Mouse (Mus musculus) c-Kit-positive CD71-positive TER-119-positive erythroid progenitor cells, embryonic 14.5 days (primary cell): ENCODE measurements around the gene Kcnmb2.

Source experiments
- DNase-seq: peaks from one replicate; pipeline ENCODE4 v3.0.0-alpha.2; 2013; ENCODE audit warnings: low spot score

Kcnmb2 gene

DNA sequence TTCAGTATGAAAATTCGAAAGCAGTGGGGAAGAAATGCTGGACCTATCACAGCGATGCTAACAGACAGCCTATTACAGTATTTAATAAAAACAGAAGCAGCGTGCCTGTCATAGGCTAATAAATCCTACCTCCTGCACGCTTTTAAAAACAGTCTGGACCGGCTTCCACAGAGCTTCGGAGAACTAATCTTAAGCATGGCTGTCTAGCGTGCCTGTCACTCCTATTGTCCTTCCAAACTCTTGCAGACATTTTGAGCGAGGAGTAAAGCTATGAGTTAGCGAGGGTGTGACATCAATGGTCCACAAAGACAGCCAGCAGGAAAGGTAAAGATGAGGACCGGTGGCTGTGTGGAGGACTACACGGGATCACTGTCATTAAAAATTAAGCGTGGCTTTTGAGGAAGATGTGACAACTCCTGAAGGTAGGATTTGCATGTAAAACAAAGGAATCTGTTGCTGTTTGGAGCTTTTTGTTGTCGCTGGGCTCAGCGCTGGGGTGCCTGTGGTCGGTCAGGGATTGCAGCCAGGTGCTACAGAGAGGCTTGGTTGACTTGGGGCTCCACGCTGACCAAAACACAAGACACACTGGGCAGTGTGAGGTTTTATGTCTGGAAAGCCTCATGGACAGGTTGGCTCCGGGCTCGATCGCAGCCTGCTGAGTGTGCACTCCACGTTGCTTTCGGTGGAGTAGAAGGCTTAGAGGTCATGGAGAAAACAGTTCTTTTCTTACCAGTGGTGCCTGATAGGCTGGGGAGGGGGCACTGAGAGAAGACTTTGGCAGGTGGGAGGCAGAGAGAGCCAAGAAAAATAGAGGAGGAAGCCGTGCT, at the start of gene Kcnmb2:
Kcnmb2 (plus strand) TSS at position 4 of the 827 bp plus-strand sequence.
- DNase-seq = no peak

DNA sequence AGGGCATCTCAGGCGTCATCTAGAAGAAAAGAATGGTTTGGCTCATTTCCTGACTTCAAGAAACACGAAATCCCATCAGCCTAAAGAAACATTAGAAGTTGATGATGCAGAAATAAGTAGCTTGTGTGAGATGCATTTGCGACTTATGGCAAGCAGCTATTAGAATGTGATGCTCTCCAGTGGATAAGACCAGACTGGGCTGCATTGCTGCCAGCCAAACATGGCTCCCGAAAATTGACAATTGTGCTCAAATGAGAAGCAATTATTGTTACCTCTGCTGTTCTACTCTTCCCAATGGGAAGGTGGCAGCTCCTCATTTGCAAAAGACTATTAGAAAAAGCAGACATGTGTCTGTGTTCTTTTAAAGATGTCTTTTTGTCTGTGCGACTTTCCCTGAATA, 38.8 kb upstream of the Kcnmb2 start:
- DNase-seq = no peak

DNA sequence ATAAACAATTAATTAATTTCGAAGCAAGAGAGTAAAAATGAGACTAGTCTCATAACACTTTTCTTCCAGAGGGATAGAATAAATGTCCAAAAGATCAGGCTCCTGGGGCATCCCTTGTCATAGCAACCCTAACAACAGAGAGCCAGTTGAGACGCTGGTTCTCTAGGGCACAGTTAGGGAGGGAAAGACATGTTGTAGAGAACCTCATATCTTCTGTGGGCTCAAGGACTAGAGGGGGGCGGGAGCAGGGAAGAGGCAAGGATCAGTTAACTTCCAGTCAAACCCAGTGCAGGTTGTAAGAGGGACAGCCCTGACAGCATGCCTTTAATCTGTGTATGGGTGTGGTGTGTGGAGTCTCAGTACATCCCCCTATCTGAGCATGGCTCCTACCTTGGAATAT, 38.2 kb upstream of the Kcnmb2 start:
- no peak for DNase-seq

DNA sequence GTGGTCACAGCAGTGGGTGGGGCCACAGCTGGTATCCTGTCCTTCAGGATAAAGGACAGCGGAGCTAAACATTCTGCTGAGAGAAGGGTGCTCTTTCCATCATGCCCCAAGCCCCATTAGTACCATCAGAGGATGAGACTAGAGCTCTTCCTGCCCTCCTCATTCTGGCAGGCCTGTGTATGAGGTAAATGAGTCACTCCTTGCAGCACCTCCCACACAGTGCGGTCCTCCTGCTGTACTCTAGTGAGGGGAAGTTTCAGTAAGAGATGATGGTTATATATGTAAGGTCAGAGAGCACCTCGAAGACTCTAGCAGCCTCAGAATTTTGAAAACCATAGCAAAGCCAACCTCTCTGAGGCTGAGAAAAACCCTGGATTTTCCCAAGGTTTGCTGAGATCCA, 30.8 kb upstream of the Kcnmb2 start:
- no peak for DNase-seq

DNA sequence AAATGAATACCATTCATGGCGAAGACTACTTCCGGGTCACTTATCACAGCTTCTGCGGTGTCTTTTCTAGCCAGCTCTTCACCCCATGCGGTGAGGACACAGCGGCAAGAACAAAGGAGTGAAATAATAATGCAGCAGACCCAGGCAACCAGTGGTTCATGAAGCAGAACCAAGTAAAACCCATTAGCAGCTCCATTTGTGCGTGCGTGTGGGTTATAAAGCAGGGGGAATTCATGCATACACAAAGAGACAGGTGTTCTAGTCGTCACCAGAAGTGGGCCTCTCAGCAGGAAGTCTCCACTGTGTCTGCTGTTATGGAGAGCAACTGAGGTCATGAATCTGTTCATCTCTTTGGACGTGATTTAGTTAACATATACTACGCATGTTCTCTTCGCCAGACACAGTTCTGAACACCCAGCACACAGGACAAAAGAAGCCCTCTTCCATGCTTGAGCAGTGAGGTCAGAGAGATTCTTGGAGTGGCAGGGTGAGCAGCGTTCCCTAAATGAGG, 19.6 kb upstream of the Kcnmb2 start:
- DNase-seq = no peak

DNA sequence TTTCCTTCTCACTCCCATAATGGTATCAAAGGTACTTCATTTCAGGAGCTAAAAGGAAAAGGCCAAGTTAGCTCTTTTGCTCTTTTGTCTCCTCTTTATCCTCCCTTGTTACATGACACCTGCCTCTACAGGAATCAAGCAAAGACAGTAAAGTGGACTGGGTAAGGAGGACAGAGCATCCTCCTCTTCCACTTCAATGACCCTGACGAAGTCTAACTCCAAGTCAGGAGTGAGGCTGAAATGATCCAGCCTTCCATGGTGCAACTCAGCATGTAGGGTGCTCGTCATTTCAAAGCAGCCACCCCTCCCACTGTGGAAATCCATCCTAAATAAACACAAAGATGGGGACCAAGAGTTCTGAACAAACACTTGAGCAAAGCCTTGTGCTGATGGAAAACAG, 9.7 kb upstream of the Kcnmb2 start:
- no peak for DNase-seq

DNA sequence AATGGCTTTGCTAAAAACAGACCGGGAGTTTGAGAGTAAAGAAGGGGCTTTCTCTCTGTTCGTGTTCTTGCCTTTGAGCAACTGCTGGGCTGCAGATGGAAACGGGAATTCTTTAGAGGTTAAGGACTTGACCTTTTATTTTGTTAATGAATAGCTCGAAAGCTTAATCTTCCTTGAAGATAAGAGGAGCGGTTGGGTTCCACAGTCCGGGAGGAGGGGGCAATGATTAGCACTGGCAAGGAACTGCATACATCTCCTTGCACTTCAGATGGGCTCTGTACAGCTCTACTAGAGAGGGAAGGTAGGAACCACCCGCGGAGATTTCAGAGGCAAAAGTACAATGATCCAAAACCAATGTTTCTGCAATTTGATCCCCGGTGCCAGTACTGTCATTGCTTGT, 1.2 kb downstream of the Kcnmb2 start:
- DNase-seq = no peak

DNA sequence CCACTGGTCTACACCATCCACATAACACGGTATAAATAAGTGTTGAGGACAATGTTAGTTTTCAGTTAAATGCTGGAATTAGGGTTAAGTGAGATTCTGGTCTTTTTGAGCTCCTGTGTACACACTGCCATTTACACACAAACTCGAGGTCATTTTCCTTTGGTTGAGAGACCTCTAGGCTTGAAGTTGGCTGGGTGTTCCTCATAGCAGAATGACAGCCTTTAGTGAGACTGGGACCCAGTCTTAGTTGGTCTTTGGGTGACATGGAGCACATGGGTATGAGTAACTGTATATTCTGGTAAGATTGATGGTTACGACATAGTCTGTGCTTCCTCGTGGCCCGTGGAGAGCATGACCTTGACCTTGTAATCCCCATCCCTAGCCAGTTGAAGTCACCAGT, 1.8 kb downstream of the Kcnmb2 start:
- no peak for DNase-seq

DNA sequence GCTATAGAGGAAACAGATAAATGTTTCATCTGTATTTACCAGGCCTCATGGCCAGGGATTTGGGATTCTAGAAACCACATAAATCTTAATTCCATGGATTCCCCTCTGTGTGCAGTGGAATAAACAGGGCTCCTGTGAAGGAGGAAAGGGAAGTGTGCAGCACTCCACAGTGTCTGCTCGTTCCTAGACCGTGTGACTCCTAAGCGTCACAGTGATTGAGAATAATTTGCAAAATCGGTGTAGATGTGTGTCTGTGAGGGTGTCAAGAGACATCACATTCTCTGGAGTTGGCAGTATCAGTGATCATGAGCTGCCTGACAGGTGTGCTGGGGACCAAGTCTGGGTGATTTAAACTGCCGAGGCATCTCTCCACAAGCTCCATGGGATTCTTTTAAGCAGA, 8.9 kb downstream of the Kcnmb2 start:
- DNase-seq = no peak

DNA sequence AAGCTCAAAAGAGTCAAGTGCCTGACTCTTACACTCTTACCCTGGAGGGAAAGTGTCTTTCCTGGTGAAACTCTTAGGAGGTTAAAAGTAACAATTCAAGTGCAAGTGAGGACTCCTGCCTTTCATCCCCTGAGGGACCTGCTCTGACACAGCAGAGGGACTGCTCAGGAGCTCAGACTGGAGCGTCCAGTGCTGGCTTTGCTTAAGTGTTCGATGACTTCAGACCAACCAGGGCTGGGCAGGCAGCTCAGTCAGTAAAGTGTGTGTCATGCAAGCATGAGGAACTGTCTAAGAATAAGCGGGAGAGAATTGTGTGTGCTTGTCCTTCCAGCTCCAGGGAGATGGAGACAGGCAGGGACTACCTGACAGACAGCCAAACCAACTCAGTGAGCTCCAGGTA, 9.4 kb downstream of the Kcnmb2 start:
- no peak for DNase-seq

DNA sequence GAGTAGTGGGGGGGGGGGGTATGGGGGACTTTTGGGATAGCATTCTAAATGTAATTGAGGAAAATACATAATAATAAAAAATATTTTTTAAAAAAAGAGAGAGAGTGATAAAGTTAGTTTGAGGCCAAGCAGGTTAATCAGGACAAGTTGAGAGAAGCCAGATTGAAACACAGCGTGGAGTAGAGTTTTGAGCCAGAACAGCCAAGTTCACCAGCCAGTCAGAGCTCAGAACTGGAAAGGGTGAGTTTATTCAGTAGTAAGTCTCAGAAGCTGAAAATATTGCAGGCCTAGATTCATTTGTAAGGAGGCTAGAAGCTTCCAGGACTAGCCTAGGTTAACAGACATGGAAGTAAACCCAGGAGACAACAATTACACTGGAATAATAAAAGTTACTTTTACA, 26.2 kb downstream of the Kcnmb2 start:
- DNase-seq = no peak

DNA sequence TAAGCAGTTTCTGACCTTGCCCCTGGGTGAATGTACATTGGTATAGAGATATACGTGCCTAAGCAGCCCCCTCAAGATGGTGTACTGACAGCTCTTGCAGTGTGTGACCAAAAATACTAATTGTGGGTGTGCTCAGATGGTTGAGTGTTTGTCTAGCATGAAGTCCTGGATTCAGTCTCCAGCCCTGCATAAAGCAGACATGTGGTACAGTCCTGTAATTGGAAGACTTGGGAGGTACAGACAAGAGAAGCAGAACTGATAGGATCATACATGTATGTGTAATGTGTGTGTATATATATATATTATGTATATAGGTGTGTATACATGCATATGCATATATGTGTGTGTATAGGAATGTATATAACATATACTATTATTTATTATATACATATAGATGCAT, 32.4 kb downstream of the Kcnmb2 start:
- no peak for DNase-seq

DNA sequence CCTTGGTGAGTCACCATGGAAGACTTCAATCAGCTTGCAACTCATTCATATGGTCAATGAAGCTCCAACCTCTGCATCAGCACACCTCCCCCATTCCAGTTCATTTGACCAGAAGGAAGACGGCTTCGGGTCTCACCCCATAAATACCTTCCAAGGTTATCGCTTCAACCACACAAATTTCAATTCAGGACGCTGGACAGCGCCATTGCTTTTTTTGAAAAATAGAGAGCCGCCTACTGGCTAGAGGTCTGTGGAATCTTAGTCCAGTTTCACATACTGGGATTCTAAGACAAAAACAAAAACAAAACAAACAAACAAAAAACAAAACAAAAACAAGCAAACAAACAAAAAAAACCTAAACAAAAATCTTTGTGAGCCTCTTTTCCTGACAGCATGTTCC, 39.2 kb downstream of the Kcnmb2 start:
- no peak for DNase-seq

DNA sequence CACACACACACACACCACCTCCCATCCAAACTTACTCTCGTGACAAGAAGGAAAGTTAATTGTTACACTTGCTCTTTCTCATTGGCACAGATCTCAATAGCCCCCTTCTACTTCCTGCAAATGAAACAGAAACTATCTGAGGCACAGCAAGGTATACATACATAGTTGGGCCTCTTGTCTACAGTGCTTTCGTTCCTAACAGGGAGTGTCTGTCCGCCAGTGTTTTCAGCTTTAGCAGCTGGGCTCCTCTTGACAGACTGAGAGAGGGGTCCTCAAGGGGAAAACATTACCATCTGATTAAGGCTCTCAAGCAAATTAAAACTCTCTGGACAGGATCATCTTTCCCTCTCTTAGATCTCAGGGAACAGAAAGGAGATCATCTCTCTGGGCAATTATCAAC, 51.9 kb downstream of the Kcnmb2 start:
- no peak for DNase-seq

DNA sequence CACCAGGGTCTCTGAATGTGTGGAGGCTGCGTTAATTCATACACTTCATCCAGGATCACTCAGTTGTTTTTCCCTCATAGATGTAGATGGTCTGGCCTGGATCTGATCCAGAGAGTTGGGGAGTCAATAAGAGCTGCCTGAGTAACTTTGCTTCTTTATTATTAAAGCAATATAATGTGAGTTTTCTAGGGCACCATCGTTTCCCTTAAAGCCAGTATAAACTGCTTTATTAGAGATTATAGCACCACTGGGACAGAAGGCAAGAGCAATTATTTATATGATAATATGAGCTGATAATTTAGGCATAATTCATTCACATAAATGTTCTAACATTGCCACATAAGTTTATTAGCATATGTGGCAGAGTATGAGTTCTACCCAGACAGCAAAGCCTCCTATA, 52.7 kb downstream of the Kcnmb2 start:
- DNase-seq = no peak

DNA sequence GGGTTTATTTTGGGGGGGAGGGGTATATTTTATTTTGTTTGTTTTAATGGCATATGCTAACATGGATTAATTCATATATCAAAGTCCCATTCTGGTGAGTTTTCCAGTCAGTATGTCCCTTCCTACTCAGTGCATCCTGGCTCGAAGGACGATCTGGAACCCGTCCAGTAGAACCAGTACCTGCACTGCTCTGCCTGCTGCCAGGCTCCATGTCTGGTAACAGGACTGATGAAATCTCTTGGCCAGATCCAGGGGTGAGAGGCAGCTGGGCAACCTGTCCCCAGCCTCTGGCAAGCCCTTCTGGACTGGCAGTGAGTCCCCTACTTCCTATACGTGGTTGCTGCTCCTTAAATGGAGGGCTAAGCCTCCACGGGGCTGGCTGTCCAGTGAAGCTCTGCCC, 57.5 kb downstream of the Kcnmb2 start:
- no peak for DNase-seq

DNA sequence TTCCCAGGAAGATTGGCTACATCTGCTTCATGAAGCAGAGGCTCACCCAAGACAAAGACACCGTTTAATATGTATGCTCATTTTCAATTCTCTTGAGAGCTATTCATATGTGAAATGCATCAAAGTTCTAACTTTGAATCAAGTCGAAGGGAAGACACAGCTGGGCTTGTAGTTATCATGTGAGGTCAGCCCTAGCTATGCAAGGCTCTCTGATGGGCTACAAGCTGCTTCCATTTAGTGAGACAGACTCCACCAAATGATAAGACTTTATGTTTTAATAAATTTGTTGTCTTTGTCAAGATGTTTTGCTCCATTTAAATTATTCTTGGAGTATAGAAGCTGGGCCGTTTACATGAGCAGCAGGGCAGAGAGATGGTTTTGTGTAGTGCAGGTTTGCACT, 58.9 kb downstream of the Kcnmb2 start:
- DNase-seq = no peak

DNA sequence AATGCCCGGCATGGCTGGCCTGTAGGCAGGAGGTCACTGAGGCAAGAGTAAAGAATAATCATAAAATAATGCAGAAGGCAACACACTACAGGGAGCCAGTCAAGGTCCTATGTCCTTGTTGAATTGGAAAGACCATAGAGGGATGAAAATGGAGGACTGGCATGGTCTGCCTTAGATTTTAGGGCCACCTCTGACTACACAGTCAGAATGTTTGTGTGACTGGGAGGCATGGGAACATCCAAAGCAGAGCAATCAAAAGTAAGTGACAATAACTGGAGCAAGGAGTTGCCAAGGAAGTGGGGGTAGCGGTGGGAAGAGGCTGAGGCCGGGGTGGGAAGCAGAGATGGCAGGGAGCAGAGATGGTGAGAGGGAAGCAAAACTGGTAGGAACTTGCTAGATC, 60.8 kb downstream of the Kcnmb2 start:
- no peak for DNase-seq

DNA sequence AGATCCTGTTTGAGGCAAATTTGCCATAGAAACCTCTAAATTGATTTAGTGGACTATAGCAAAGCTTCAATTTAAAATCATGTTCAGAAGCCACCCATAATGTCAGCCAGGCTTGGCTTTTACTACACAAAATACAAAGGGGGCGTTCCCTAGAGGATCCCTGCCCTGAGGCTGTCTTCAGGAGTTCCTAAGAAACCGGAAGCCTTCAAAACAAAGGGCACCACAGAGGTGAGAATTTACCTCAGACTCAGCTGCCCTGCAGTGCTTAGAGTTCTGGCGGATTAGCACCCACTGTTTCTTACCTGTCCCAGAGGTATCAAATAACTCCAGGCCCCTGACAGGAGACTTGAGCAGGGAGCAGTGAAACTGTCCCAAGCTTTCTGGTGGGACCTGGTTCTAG, 77.4 kb downstream of the Kcnmb2 start:
- DNase-seq = no peak

DNA sequence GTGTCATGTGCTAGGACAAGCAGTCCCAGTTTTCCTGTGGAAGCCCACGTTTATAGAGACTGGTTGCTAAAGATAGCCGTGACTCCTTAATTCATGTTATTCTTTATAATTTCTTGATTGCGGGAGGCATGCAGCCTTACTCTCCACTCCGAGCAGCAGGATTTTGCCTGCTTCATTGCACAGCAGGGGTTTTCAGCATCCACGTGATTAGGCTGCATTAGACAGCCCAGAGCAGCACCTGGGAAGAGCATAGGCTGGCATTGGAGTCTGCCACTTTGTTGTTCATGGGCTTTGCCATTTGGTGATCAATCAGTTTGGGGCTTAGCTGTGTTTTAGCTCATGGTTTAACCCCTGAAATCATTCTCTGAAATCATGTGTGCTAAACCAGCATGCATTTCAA, 80.1 kb downstream of the Kcnmb2 start:
- no peak for DNase-seq

DNA sequence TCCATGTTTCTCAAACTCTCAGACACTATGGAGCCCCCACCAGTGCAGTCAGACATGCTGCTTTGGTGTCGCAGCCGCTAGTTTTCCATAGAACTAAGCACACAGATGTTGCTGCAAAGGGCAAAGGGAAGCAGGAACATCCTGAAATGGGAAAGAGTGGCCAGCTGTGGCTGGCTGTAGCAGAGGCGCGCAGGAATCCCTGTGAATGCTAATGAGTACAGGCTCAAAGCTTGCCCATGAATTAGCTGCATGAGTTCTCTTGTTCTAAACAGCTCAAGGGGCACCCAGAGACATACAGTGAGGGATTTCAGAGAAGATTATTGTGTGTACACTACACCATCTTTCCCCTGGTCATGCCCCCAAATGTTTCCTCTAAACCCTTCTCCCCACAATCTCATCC, 82.8 kb downstream of the Kcnmb2 start:
- DNase-seq = no peak

DNA sequence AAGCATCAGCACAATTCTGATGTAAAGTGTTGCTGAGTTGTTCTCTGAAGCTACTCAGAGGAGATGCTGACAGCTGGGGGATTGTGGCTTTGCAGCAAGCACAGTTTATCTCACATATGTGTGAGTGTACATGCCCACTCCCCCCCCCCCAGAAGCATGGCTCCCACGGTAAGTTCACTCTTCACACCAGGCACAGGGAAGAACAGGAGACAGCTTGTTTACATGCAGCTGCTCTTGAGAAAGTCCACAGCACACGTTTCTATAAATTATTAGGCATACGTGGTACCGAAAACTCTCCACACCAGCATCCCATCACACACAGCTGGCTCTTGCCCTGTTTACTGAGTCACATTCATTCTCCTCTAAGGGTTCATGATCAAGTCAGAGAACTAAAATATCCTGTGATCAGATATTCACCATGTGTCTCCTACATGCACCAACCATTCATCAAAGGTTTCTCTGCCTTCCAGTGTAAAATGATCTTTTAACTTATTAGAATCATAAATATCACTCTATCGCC, 89.3 kb downstream of the Kcnmb2 start:
- DNase-seq = no peak

DNA sequence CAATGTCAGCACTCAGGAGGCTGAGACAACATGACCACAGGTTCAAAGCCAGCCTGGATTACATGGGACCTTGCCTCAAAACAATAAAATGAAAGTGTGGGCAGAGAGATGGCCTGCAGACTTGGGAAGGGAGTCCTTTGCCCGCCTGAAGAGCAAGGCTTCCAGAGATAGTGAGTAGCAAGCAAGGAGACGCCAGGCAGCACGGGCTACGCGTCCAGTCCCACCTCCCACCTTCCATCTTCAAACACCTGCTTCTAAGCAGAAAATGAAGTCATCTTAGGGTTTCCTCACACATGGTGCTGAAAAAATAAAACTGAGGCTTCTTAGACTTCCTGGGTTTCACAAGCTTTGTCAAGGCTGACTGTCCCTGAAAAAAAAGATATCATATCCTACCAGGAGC, 109.3 kb downstream of the Kcnmb2 start:
- no peak for DNase-seq
